Mouse (Mus musculus) bone marrow macrophage, adult 2 months (primary cell): ENCODE measurements around the gene Gucy2d. TPM values are rescaled to one million over a fixed set of nuclear protein-coding genes. Genes with fewer than 3 reads are reported as not detected.

ENCODE experiments used
- H3K27ac ChIP-seq: 2 replicates; pipeline ENCODE4 v1.5.1; 2012; ENCODE audit warnings: low read depth, low read length; ENCODE audit not compliant: insufficient read depth
- H3K4me1 ChIP-seq: 2 replicates; pipeline ENCODE4 v1.6.1; 2012; ENCODE audit warnings: low read length; ENCODE audit not compliant: control insufficient read depth, insufficient read depth
- H3K4me3 ChIP-seq: 2 replicates; pipeline ENCODE4 v1.5.1; 2012; ENCODE audit warnings: mild to moderate bottlenecking, low read length, moderate library complexity; ENCODE audit not compliant: insufficient read depth
- CTCF ChIP-seq: IDR thresholded peaks from 2 replicates; pipeline ENCODE4 v1.5.1; 2012; ENCODE audit warnings: low read depth, mild to moderate bottlenecking, low read length, moderate library complexity
- POLR2A ChIP-seq: IDR thresholded peaks from 2 replicates; pipeline ENCODE4 v1.6.1; 2012; ENCODE audit warnings: mild to moderate bottlenecking, low read depth, low read length, borderline replicate concordance
- polyA plus RNA-seq: library from polyadenylated mRNA; stranded (reverse); fragments of >200 nt; gene quantifications from 2 replicates; pipeline ENCODE4 v1.2.4, GENCODE M21; 2012; ENCODE audit not compliant: missing spikeins, insufficient read depth, insufficient read length

Gene Gucy2d
- polyA plus RNA-seq, 1 experiment = not detected

GRCm38 (mm10) chr7:98488398-98489130 lies 48.3 kb downstream of the Gucy2d start:
- H3K4me1 ChIP-seq = no peaks in the 10 kb centered on the region
- H3K4me3 ChIP-seq = no peak overlapping the region
- H3K27ac ChIP-seq = no peak overlapping the region

GRCm38 (mm10) chr7:98489131-98489530 lies 48.9 kb downstream of the Gucy2d start, which contains the start of gene Lrrc32:
Gene Lrrc32 (plus strand): TSS chr7:98489283.
- no peak for TF ChIP-seq CTCF
- TF ChIP-seq POLR2A = no peak
- H3K4me3 ChIP-seq = peak within 1 kb of the TSS; percentile 46
- H3K4me1 ChIP-seq = no peaks in the 10 kb centered on the region
- H3K27ac ChIP-seq = no peak within 1 kb of the TSS

More at GRCm38 (mm10) chr7:98488398-98489130, 48.3 kb downstream of the Gucy2d start:
- TF ChIP-seq POLR2A (no peak), CTCF (no peak)

GRCm38 (mm10) chr7:98489623-98490084 lies 49.4 kb downstream of the Gucy2d start:
- TF ChIP-seq POLR2A (no peak), CTCF (no peak)
- no peaks in the 10 kb centered on the region for H3K4me1 ChIP-seq
- no peak overlapping the region for H3K27ac ChIP-seq
- H3K4me3 ChIP-seq = peak overlapping the region; percentile 46

DNA sequence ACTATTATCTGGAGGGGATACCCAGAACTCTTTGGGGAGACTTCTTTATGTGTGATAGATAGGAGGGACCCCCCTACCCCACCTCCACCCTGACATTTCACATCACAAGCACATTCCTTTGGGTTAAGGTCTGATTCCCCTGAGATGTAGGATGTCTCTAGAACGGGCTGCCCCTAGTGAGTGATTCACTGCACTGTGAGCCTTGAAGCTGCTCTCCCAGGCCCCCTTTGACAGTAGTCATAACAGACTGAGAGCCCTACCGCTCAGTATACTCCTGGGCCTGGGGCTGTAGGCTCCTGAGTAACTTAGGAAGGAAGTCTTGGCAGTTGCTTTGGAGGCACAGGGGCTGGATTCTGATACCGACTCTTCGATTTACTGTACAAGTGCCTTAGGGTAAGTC lies 50.1 kb downstream of the Gucy2d start:
- Histone ChIP-seq H3K4me1 (no peaks in the 10 kb centered on the region), H3K4me3 (no peak overlapping the region)

GRCm38 (mm10) chr7:98490911-98491310 lies 50.7 kb downstream of the Gucy2d start:
- H3K4me3 ChIP-seq = no peak overlapping the region

More for the DNA sequence above, 50.1 kb downstream of the Gucy2d start:
- H3K27ac ChIP-seq = no peak overlapping the region
- TF ChIP-seq CTCF (no peak), POLR2A (no peak)

GRCm38 (mm10) chr7:98491451-98492200 lies 51.4 kb downstream of the Gucy2d start:
- Histone ChIP-seq H3K4me1 (no peaks in the 10 kb centered on the region), H3K27ac (no peak overlapping the region), H3K4me3 (no peak overlapping the region)
- TF ChIP-seq CTCF (no peak), POLR2A (no peak)

More at GRCm38 (mm10) chr7:98490911-98491310, 50.7 kb downstream of the Gucy2d start:
- Histone ChIP-seq H3K27ac (no peak overlapping the region), H3K4me1 (no peaks in the 10 kb centered on the region)
- TF ChIP-seq POLR2A (no peak), CTCF (no peak)

GRCm38 (mm10) chr7:98492331-98492730 lies 52.1 kb downstream of the Gucy2d start:
- Histone ChIP-seq H3K4me1 (no peaks in the 10 kb centered on the region), H3K4me3 (no peak overlapping the region), H3K27ac (no peak overlapping the region)

DNA sequence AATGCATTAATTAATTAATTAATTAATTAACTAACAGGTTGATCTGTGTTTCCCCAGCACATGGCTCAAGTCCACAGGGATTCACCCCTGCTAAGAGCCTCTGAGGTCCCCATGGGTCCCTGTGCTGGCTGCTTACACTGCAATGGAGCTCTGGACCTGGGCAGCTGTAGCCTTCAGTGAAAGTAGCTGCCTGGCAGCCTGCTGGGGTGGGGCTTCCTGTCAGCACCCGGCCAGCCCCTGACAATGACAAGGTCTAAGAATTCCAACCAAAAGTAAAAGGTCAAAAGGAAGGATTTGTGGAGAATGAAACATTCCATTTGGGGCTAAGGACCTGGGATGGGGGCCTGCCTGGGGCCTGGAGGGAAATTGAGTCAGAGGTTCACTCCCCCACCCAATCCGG lies 53.1 kb downstream of the Gucy2d start:
- no peak overlapping the region for H3K4me3 ChIP-seq
- TF ChIP-seq CTCF (no peak), POLR2A (no peak)
- no peak overlapping the region for H3K27ac ChIP-seq
- H3K4me1 ChIP-seq = no peaks in the 10 kb centered on the region

More at GRCm38 (mm10) chr7:98492331-98492730, 52.1 kb downstream of the Gucy2d start:
- no peak for TF ChIP-seq CTCF
- no peak for TF ChIP-seq POLR2A

GRCm38 (mm10) chr7:98493901-98494480 lies 53.8 kb downstream of the Gucy2d start:
- H3K4me3 ChIP-seq = no peak overlapping the region
- H3K27ac ChIP-seq = no peak overlapping the region

More at GRCm38 (mm10) chr7:98493901-98494480, 53.8 kb downstream of the Gucy2d start:
- H3K4me1 ChIP-seq = no peaks in the 10 kb centered on the region
- TF ChIP-seq CTCF (no peak), POLR2A (no peak)
